Mouse (Mus musculus): ENCODE results near the gene Mknk1. TPM values are rescaled to one million over a fixed set of nuclear protein-coding genes. Genes with fewer than 3 reads are reported as not detected.

Gene Mknk1
- polyA plus RNA-seq, 2 experiments from 2014 or later = 30.7 to 46.8 TPM

DNA sequence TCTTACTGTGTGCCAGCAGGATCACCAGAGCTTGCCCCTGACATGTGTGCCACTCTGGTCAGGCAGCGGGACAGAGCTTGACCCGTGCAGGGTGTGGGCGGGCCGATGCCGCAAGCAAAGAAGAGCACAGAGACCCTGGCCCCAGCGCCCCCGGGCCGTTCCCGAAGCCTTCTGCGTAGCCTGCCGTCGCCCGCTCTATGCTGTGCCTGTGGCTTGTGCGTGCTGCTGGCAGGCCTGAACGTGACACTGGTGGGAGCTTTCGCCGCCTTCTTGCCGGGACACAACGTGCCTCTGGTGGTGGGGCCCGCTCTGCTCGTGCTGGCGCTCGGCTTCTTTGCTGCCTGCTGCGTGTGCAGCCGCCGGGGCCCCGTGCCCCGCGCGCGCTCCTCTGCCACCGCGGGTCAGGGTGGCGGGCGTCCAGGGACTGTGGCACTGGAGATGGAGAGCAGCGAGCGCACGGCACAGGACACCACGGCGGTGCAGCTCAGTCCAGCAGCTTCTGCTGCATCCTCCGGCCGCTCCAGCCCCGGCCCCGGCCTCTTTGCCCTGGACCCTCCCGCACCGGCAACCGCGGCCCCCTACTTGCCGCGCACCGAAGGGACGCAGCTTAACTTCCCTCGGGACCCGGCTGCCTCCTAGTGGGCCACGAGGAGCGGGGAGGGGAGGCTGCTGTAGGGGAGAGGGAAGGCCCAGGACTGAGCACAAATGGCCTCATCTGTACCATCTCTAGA is 59.1 kb downstream of the Mknk1 start:
- no peak for ATAC-seq

DNA sequence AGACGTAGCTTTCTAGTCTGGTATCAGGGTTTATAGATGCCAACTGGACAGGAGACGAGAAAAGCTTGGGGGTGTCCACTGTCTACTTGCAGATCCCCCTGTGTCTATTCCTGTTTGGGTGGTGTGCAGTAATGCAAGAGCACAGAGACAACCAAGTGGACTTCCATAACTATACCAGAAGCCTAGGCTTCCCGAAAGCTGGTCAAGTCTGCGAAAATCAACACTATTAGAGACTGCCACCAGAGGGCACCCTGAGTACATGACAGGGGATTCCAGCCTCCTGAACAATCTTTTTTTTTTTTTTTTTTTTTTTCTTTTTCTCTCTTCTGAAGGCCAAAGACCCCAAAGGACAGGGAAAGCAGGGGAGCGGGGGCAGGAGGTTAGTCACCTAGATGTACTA is 63.8 kb downstream of the Mknk1 start:
- ATAC-seq = peak; percentile 40

DNA sequence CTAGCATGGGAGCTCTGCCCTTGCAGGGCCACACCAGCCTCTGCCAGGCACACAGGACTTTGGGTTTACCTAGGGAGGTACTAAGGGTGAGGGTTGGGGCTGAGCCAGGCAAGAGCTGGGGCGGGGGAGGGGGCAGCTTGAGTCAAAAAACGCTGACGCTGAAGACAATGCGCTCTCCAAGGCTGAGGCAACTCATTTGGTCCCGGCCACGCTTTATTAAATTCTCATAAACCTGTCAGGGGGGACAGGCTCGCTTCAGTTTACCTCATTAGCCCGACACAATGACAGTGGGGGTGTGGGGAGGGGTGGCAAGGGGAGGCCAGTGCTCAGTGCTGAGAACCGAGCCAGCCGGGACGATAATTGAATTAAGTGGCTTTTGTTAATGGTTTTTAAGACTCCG is 65.4 kb downstream of the Mknk1 start:
- ATAC-seq = no peak

DNA sequence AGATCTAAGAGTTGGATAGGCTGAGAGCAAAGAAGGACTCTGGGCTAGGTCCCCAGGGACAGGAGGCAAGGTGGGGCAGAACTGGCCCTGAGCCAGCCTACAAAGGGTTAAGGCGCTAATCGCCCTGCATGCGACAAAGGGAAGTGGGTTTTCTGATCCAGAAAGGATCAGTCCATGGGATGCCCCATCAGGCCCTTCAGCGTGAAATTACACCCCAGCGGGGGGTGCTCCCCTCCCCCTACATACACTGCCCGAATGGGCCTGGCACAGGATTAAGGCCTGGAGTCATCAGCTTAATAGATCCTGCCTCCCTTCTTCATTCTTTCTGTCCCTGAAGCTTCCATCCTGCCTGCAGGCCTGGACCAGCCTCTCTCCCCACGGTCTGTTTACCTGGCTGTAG is 66.7 kb downstream of the Mknk1 start:
- ATAC-seq = no peak

DNA sequence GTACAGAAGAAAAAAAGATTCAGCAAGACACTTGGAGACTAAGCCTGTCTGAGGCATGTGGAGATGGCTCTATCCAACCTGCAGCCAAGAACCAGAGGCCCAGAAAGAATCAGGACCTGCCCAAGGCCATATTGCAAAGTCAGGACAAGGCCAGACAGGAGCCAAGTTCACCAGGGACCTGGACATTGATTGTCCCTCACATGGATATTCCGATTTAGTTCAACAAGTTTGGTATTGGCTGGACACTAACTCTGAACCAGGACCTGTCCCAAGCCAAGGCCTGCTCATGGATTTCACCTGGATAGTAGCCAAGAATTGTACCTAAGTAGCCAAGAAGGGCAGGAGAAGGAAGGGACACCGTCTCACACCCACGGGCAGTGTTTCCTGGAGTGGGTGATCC is 67.8 kb downstream of the Mknk1 start:
- no peak for ATAC-seq

DNA sequence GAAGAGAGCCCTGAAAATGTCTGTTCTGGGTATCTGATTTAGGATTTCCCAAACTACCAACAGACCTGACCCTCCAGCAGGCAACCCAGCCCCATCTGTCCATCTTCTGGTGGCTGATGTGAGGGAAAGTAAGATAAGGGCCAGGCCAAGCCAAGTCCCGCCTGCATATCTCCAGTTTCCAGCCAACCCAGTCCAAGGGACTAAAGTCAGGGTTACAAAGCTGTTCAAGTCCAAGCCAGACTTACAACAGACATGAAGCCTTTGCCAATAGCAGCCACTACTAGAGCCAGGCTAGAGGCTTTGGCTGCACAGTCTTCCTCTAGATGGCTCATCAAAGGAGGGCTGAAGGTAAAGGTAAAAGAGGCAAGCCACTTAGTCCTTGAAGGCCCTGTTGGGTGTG is 69.0 kb downstream of the Mknk1 start:
- no peak for ATAC-seq

DNA sequence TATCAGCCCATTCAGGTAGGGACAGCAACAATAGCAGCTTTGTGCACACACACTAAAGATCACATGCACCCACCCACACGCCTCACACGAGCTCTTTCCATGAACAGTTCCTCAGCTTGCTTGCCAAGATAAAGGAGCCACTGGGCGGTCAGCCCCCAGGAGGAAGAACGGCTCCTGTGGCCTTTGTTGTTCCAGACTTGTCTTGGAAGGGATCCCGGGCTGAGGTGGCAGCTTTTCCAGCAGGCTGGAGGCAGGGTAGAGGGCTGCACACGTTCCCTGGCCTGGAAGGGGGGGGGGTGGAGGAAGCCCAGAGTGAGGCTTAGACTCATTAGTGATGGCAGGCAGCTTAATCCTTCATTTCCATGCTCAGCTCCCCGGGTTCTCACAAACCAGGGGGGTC is 69.6 kb downstream of the Mknk1 start:
- no peak for ATAC-seq

DNA sequence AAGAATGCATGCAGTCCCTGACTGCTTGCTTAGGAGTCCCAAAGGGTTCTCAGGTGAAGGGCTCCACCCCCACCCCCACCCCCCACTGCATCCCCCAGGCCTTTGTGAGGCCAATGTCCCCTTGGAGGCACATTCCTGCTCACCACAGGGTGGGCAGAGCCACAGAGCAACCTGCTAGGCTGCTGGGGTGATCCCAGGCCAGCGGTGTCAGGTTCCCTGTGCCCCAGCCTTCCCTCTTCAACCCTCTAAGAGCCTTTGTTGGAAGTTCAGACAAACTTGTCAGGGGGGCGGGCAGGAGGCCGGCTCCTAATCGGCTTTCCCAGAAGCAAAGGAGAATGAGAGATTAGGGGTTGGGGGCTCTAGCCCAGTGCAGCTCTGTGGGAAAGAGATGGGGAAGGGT is 72.6 kb downstream of the Mknk1 start:
- no peak for ATAC-seq

DNA sequence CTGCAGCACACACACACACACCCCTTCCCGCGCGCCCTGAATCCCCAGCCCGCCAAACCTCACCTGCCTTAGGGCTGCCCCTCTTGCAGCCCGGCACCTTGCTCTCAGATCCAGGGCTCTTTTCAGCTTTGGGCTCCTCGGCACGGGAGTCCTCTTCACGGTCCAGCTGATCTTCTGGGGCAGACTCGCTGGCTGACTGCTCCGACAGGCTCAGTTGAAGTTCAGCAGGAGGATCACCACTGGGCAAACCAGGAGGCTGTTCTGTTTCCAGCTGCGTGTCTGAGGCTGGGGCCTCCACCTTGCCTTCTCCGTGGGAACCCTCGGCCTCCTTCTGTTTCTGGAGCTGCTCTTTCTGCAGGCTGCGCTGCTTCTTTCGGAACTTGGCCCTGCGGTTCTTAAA is 80.9 kb downstream of the Mknk1 start:
- no peak for ATAC-seq

DNA sequence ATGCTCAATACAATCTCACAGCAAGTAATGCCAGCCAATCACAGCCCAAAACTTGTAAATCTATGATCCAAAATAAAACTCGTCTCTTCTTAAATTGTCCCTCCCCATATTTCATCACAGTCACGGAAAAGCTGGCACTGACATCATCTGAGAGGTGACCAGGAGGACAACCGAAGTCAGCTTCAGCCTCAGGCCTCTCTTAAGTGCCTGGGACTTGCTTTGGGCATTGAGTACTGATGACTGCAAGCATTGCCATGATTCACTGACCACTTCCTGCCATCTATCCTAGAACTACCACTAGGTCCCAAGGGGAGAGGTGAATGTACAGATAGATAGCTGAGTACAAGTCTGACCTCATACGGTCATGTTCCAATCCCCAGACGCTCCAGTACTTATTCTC is 83.7 kb downstream of the Mknk1 start:
- ATAC-seq = no peak

DNA sequence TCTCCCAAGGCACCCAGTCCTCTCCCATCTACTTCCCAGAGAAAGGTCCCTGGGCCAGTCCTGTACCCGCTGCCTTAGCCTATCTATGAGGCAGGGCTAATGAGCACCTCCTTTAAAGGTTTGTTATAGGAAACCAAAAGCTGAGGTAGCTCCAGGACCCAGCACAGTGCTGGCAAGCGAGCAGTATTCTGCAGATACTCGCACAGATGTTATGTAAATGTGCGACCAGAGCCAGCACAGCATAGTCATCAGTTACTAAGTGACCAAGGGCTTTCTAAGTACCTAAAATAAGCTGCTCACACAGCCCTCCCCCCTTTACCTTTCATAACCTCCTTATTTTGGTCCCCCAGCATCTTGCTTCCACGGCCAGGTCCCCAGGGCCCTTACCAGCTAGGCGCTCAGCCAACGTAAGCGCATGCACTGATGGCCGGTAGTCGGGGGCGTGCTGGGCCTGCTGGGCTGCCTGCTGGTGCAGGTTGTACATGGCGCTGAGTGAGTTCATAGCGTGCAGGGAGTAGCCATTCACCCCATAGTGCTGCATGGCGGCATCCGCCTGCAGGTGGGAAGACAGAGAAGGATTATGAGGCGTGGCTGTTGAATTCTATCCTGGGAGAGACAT is 84.4 kb downstream of the Mknk1 start:
- ATAC-seq = no peak

DNA sequence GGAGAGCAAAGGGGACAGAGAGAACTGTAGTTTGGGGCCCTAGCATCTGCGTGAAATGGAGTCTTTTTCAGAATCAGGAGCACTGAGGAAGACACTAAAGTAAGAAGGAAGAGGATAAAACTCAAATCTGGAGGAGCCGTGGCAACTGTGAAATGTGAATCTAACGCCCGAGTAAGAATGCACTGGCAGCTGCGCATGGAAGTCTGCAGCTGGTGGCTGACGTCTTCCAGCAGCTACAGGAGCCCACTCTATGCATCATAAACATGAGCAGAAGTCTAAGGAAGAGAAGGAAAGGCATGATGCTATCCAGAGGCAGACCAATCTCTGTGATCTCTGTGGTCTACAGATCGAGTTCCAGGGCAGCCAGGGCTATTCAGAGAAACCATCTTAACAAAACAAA is 88.6 kb downstream of the Mknk1 start:
- ATAC-seq = no peak

Other genes starting within 250 kb of the Mknk1 start
- not detected for gene Cyp4a32, start 238.2 kb upstream of the Mknk1 start, polyA plus RNA-seq (2017; shearing (Covaris generic))
- not detected for gene Cyp4b1, start 191.5 kb upstream of the Mknk1 start, polyA plus RNA-seq (2017; shearing (Covaris generic))
- 10 to 100 TPM; 43.4 TPM for gene Efcab14, start 101.5 kb upstream of the Mknk1 start, polyA plus RNA-seq (2017; shearing (Covaris generic))
- under 1 TPM in 1 of 2 experiments, not detected in 1; 0.92 TPM for gene Tex38, start 58.2 kb upstream of the Mknk1 start, polyA plus RNA-seq (2017; shearing (Covaris generic))
- gene Atpaf1, start 54.4 kb upstream of the Mknk1 start, polyA plus RNA-seq (2017; shearing (Covaris generic)) = 10 to 100 TPM; 22.3 to 25.4 TPM
- gene Mob3c, start 11.1 kb upstream of the Mknk1 start, polyA plus RNA-seq (2017; shearing (Covaris generic)) = 10 to 100 TPM in 1 of 2 experiments, 1 to 10 TPM in 1; 10.0 to 13.4 TPM
- gene Kncn, start 45.2 kb downstream of the Mknk1 start, polyA plus RNA-seq (2017; shearing (Covaris generic)) = not detected
- not detected for gene 6430628N08Rik, start 51.5 kb downstream of the Mknk1 start, polyA plus RNA-seq (2017; shearing (Covaris generic))
- gene Dmbx1, start 100.7 kb downstream of the Mknk1 start, polyA plus RNA-seq (2017; shearing (Covaris generic)) = not detected
- 10 to 100 TPM; 35.9 to 43.4 TPM for gene Faah, start 178.7 kb downstream of the Mknk1 start, polyA plus RNA-seq (2017; shearing (Covaris generic))
- gene Nsun4, start 214.7 kb downstream of the Mknk1 start, polyA plus RNA-seq (2017; shearing (Covaris generic)) = 10 to 100 TPM; 21.7 to 26.9 TPM
- 1,000 to 10,000 TPM in 1 of 2 experiments, 100 to 1,000 TPM in 1; 979 to 1,004 TPM for gene Uqcrh, start 235.9 kb downstream of the Mknk1 start, polyA plus RNA-seq (2017; shearing (Covaris generic))
- gene Lrrc41, start 236.1 kb downstream of the Mknk1 start, polyA plus RNA-seq (2017; shearing (Covaris generic)) = 10 to 100 TPM; 17.5 to 17.9 TPM

Measured in activated CD4-positive, CD25-positive, alpha-beta regulatory T cell, adult 4 months (primary cell).